Mouse (Mus musculus) retina, postnatal 7 days (tissue): Measurements from ENCODE around the gene Acot7.
A peak's percentile ranks its signal among the peaks of the same experiment; 100 is the strongest.
"Not testable (repeated sequence)": the region's sequence is repeated elsewhere in the genome, so short reads cannot be mapped to it uniquely, and the experiment has no call there.

Experiments used
- DNase-seq: peaks from one replicate; pipeline ENCODE4 v3.0.0-alpha.2; 2012; ENCODE audit warnings: low read depth, low spot score

Acot7 gene

GRCm38 (mm10) chr4:152202905-152203304, 25.0 kb downstream of the Acot7 start:
- DNase-seq: no peak

- DNase-seq: no peak
Observed at GRCm38 (mm10) chr4:152204663-152205062, 26.7 kb downstream of the Acot7 start.

GRCm38 (mm10) chr4:152206199-152206598, 28.3 kb downstream of the Acot7 start:
- DNase-seq: no peak

GRCm38 (mm10) chr4:152209623-152210022, 31.7 kb downstream of the Acot7 start:
- no peak for DNase-seq

GRCm38 (mm10) chr4:152212091-152212505, 34.2 kb downstream of the Acot7 start:
- no peak for DNase-seq

- DNase-seq: peak; percentile 42
Observed at GRCm38 (mm10) chr4:152212531-152212930, 34.6 kb downstream of the Acot7 start.

- DNase-seq: no peak
Observed at GRCm38 (mm10) chr4:152212974-152213373, 35.0 kb downstream of the Acot7 start.

GRCm38 (mm10) chr4:152213760-152214480, 36.0 kb downstream of the Acot7 start:
- peak; percentile 94 for DNase-seq

GRCm38 (mm10) chr4:152214871-152215415, 37.0 kb downstream of the Acot7 start:
- no peak for DNase-seq

GRCm38 (mm10) chr4:152219591-152219990, 41.7 kb downstream of the Acot7 start:
- DNase-seq: no peak

GRCm38 (mm10) chr4:152220771-152221410, 43.0 kb downstream of the Acot7 start:
- DNase-seq: no peak

GRCm38 (mm10) chr4:152221411-152221887, 43.5 kb downstream of the Acot7 start:
- DNase-seq: peak; percentile 35

GRCm38 (mm10) chr4:152222111-152222510, 44.2 kb downstream of the Acot7 start:
- no peak for DNase-seq

GRCm38 (mm10) chr4:152222513-152222912, 44.6 kb downstream of the Acot7 start:
- DNase-seq: no peak

- DNase-seq: no peak
Observed at GRCm38 (mm10) chr4:152224156-152224555, 46.2 kb downstream of the Acot7 start.

GRCm38 (mm10) chr4:152226901-152227486, 49.1 kb downstream of the Acot7 start:
- no peak for DNase-seq

- no peak for DNase-seq
Observed at GRCm38 (mm10) chr4:152227749-152228527, 50.0 kb downstream of the Acot7 start.

GRCm38 (mm10) chr4:152230331-152230730, 52.4 kb downstream of the Acot7 start:
- not testable (repeated sequence) for DNase-seq

GRCm38 (mm10) chr4:152231326-152231725, 53.4 kb downstream of the Acot7 start:
- no peak for DNase-seq

- DNase-seq: no peak
Observed at GRCm38 (mm10) chr4:152232411-152232903, 54.5 kb downstream of the Acot7 start.

- DNase-seq: no peak
Observed at GRCm38 (mm10) chr4:152239974-152240373, 62.0 kb downstream of the Acot7 start.
